Mouse (Mus musculus): ENCODE results near the gene Olfr1157.

Gene Olfr1157

DNA sequence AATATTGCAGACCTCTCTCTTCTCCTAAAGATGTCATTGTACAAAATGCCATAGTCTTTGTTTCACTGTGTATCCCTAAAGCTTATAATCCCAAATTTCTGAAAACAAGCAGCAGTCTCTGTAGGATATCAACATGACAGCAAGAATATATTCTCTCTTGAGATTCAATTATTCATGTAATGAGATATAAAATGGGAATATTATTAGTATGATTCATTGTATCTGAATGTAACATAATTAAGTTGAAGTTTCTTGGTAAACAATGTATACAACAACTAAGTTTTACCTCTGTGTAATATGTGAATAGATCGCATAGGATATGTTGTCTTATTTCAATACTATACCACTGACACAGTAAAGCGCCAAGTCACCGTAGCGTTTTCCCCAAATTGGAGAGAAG is at the start of gene Olfr1157:
Olfr1157 (minus strand) TSS at position 101 of the 400 bp plus-strand sequence.
- no peak for DNase-seq (ENCODE audit: low read depth, low spot score)

DNA sequence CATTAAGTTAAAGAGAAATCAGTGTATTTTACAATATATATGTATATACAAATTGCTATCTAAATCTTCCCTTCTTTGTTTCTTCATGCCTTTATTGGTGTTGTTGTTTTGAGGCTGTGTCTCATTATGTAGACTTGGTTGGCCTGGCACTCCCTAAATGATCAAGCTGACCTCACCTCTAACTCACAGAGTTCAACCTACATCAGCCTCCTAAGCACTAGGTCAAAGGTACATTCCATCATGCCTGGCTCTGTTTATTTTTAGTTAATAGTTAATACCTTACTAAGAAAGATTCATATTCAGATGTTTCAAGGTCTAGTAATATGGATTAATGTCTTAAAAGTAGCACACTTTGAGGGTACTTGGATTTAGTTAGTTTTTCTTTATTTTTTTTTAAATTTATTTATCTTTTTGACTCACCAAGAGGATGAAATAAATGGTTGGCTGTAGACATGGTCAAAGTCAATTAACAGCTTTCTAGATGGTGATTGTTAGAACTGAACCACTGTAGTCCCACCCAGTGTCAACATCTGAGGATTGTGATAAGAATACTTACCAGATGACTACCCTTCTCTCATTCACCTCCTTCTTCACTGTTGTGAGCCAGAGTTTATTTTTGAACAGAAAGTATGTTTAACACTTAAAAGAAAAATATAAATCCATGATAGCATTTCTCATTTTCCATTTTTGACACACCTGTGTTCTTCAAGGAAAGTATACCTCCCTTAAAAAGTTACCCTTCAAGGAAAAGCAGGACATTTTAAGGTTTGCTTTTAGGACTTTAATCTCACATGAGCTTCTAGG is 39.6 kb upstream of the Olfr1157 start, which contains the start of gene Olfr1160:
Olfr1160 (minus strand) TSS at position 754 of the 804 bp plus-strand sequence.
- DNase-seq (ENCODE audit: low read depth, low spot score), result no peak

DNA sequence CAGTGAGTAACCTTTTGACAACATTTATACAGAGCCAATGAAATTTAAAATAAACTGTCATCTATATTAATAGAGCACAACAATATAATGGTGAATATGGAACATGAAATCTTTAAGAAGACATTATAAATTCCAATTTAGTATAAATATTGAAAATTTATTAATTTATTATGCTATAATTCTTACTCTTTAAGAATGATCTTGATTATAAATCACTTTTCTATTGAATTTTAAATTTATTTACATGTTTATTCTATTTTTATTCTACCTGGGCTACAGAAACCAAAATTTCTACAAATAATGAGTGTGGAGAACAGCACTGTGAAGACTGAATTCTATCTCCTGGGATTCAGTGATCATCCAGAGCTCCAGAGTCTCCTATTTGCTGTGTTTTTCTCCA is 21.7 kb upstream of the Olfr1157 start, which contains the start of gene Olfr1158:
Olfr1158 (plus strand) TSS at position 301 of the 400 bp plus-strand sequence.
- no peak for DNase-seq (ENCODE audit: low read depth, low spot score)

DNA sequence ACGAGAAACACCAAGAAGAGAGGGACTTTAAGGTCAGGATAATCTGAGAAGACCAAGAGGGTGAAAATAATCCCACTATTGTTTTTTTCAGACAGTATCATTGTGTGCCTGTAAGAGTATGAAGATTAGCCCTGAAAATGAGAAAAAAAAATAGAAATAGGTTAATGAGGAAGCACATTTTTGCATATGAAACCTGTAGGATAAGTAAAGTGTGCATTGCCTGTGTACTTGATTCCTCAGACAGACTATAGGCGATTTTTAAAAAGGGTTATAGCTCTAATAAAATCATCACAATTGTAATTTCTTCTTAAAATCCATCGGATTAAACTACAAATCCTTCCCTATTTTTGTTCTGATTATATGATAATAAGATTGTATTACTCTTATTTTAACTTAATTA is 6.5 kb upstream of the Olfr1157 start, which contains the start of gene Olfr74:
Olfr74 (minus strand) TSS at position 101 of the 400 bp plus-strand sequence.
- DNase-seq (ENCODE audit: low read depth, low spot score), result no peak

DNA sequence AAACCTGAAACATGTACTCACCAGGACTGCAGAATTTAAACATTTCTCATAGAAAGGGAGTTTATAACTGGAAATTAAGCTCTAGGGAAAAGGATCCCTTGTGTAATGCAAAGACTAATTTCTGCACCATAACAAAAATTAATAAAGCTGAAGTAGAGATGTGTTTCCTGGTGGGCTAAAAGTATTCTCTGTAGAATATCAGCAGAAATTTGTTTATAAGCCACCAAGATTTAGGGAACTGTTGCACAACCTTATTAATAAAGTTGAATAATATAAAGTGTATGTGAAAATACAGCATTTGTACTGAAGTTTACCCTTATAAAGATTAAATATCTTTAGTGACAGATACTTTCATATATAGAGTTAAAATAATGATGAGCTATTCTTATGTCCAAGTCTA is 15.1 kb downstream of the Olfr1157 start, which contains the start of gene Olfr1156:
Olfr1156 (minus strand) TSS at position 101 of the 400 bp plus-strand sequence.
- no peak for DNase-seq (ENCODE audit: low read depth, low spot score)

DNA sequence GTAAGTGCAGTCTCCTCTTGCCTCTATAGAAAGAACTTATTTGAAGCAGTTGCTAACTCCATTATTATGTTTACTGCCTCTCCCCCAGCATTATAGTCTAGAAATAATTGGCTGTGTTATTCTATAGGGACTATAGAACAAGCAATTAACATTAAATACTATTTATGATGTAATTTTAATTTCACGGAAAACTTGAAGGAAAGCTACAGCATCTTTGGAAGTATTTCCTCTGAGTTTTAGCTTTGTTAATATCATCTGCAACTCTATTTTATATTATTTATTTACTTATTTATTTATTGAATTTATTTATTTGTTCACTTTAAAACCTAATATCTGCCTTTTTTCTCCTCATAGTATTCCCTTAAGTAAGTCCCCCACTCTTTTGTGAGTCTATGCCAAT is 23.1 kb downstream of the Olfr1157 start, which contains the start of gene Olfr1155:
Olfr1155 (minus strand) TSS at position 101 of the 400 bp plus-strand sequence.
- no peak for DNase-seq (ENCODE audit: low read depth, low spot score)

All from embryo, embryonic 11.5 days (tissue).